Mouse (Mus musculus) v-Abl transformed pro-B cells (cell line): ENCODE results near the gene Tmem185b.

Experiments used
- in situ Hi-C, 2 experiments: fragments of 400-800 bp; cut with MboI; formaldehyde crosslinking; loops; one replicate each; pipeline ENCODE4 v1.15.1; 2025; ENCODE audit not compliant: unreplicated experiment in 2 of 2

Gene Tmem185b

DNA sequence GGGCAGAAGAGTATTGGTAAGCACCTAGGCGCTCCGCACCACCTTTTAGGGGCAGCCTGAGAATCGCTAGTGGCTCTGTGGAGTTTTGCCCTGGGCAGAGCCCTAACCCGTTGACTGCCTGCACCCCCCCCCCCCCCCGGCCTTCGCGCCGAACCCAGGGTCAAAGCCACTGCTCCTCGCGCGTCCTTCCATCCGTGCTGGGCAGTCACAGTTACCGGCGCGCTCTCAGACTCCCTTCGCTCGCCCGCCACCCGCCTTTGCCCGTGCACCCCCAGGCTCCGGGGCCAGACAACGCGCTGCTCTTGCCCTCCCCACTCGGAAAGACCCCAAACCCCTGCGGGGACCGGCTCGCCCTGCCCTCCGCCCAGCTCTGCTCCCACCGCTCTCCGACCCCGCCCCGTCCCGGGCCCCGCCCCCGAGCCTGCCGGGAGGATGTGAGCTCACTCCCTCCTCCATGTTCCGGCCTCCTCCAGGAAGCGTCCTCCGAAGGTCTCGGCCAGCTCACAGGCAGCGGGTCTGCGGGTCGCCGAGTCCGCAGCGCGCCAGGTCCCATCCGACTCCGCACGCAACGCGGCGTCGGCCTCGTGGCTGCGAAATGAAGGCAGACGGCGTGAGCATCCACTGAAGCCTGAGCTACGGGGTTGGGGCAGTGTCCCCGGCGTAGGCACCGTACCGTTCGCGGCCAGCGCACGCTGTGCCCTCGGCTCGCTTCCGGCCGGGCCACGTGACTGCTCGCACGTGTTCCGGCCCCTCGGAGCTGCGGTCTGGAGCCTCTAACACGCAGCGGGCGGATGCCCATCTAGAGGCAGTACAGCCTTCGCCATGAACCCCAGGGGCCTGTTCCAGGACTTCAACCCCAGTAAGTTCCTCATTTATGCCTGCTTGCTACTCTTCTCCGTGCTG lies at the start of gene Tmem185b:
Gene Tmem185b (plus strand): TSS at position 472 of the 903 bp plus-strand sequence.
- in situ Hi-C loops: loop anchor here in 1 of 2 experiments (25.0 kb wide), 1 partner anchor 1911 kb away; the partner anchor contains the start of gene Ccdc93

DNA sequence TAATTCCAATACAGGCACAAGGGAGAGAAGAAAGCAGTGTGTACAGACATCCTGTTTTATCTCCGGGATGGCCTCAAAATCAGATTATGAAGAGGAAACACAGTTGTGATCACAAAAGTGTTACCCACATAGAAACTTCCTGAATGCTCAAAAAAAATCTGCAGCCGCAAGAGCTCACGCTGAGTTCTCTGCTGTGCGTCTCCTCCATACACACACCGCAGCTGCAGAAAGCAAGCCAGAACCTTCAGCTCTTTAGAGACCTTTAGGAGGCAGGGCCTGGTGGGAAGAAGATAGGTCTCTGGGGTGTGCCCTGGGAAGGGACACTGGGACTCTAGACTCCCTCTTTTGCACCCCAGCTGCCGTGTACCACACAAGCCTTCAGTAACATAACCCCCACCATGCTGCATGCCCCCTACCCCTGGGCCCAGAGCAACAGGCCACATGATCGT lies 49.0 kb upstream of the Tmem185b start:
- in situ Hi-C loops: loop anchor here in 1 of 2 experiments (25.0 kb wide), 1 partner anchor 390 kb away; no protein-coding TSS in a partner anchor

DNA sequence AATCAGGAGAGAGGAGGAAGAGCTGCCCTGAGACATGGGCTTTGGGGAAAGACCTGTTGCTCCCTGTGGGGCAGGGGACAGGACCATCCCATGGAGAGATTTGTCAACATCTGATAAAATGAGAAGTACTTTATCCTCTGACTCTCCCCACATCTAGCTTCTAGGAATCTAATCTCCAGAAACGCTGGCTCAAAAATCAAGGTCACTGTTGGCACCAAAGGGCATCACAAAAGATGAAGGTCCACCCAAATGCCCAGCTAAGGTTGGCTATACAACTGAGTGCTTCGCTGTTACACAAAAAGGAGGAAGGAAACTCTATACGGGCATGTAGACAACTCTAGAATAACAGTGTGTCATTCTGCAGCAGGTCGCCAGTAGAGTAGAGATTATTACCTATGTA lies 46.3 kb upstream of the Tmem185b start:
- in situ Hi-C loops: loop anchor here in 1 of 2 experiments (25.0 kb wide), 1 partner anchor 392 kb away; no protein-coding TSS in a partner anchor

DNA sequence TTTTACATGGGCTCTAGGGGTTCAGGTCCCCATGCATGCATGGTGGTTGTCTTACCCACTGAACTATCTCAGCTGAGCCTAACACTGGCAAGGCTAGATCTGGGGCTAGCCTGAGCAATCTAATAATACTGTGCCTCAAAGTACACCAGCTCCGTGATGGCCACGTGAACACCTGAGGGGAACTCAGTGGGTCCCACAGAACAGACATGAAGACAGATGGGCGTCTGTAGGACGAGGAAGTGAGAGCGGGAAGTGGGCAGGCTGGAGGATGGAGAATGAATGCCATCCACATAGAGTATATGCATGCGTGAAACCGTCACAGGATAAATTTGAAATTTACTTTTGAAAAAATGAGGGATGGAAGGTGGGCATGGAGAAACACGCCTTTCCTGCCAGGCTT lies 45.3 kb upstream of the Tmem185b start:
- in situ Hi-C loops: loop anchor here in 1 of 2 experiments (25.0 kb wide), 1 partner anchor 393 kb away; no protein-coding TSS in a partner anchor

DNA sequence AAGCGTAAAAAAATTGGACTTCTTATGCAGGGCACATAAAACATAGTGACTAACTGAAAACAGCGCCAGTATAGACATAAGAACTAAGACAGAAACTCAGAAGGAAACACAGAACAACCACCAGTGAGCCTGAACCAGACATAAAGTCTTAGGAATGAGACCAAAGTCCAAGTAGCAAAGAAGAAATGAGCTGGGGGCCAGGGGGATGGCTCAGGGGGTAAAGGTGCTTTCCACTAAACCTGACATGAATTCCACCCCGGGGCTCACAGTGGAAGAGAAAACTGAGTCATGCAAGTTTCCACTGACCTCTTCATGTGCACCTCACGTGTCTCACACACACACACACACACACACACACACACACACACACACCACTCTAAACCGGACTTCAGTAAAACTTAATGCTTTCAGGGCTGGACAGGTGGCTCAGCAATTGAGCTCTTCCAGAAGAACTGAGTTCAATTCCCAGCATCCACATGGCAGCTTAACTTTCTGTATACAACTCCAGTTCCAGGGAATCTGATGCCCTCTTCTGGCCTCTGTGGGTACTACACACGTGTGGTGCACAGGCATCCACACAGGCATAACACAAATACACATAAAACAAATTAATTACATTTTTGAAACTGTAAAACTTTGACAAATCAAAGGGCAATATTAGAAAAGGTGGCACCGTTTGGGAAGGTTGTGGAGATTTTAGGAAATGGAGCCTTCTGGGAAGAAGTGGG lies 44.6 kb upstream of the Tmem185b start:
- in situ Hi-C loops: loop anchor here in 1 of 2 experiments (25.0 kb wide), 1 partner anchor 394 kb away; no protein-coding TSS in a partner anchor

DNA sequence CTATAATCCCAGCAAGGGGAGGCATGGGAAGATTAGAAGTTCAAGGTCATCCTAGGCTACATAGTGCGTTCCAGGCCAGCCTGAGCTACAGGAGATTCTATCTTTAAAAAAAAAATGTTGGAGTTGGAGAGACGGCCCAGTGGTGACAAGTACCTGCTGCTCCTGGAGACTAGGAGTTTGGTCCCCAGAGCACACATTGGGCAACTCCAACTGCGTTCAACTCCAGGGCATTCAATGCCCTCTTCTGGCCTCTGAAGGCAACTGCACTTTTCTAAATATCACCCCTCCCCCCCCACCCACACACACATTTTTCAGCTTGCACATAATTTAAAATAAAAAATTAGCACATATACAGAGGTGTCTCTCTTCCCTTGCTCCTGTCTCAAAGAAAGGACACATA lies 43.1 kb upstream of the Tmem185b start:
- in situ Hi-C loops: loop anchor here in 1 of 2 experiments (25.0 kb wide), 1 partner anchor 396 kb away; no protein-coding TSS in a partner anchor

DNA sequence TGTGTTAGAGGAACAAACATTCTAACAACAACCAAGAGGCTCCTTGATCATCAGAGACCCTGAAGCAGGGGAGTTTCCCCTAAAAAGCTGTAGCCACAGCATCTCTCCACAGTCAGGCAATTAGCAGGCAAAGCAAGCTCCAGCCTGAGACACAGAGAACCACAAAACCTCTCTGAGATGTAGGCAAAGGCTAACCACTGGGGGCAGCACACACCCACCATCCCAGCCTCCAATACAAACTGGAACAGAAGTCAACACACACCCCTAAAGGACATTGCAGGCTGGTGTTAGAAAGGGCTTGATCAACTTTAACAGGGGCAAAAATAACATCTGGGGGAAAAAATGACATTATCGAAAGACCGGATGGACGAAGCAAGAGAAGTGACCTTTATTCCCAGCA lies 41.5 kb upstream of the Tmem185b start:
- in situ Hi-C loops: loop anchor here in 1 of 2 experiments (25.0 kb wide), 1 partner anchor 397 kb away; no protein-coding TSS in a partner anchor

DNA sequence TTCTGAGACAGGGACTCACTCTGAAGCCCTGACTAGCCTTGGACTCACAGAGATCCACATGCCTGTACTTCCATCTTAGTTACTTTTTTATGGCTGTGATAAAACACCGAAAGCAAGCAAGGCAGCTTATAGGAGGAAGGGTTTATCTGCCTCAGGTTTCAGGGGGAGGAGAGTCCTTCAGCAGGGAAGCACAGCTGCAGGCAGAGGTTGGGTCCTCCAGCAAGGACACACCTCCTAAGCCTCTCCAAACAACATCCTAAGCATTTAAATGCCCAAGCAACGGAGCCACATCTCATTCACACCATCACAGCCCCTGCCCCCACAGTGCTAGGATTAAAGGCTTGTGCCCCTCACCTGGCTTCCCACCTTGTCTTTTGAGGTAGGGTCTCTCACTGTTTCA lies 40.1 kb upstream of the Tmem185b start:
- in situ Hi-C loops: loop anchor here in 1 of 2 experiments (25.0 kb wide), 1 partner anchor 399 kb away; no protein-coding TSS in a partner anchor

DNA sequence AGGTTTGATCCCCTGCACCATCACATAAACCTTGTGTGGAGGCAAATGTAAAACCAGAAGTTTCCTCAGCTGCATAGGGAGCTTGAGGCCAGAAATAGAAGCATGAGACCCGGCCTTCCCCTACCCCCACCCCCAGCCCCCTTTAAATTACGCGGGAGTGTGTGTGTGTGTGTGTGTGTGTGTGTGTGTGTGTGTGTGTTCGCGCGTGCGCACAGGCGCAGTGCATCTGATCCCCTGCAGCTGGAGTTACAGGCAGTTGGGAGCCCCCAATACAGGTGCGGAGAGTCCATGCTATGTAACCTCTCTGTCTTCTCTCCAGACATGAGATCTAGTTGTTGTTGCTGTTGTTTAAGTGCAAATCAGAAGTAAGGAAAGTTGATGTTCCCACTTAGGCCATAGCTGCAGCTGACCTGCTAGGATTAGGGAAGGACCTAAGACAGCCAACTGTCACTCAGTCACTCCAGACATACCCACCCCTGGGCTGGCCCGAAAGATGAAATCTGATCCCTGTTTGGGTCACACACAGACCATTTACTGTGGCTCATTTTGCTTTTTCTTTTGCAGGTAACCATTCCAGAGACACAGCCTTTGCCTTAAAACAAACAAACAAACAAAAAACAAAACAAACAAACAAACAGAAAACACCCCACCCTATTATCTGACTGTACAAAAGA lies 37.9 kb upstream of the Tmem185b start:
- in situ Hi-C loops: loop anchor here in 1 of 2 experiments (25.0 kb wide), 1 partner anchor 401 kb away; no protein-coding TSS in a partner anchor

DNA sequence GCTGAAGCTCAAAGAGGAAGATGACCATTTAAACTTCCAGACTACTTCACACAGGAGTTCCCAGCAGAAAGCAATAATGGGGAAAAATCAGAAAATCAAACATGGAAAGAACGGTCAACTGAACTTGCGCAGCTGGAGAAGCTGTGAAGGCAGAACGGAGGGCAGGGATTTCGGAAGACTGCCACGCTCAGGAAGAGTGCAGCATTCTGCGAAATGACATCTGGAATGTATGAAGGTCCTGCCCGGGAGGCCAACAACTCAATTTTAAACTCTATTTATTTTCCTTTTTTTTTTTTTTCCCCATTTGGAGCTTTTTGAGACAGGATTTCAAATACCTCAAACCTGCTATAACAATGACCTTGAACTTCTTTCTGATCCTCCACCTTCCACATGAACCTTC lies 35.2 kb upstream of the Tmem185b start:
- in situ Hi-C loops: loop anchor here in 1 of 2 experiments (25.0 kb wide), 1 partner anchor 403 kb away; no protein-coding TSS in a partner anchor

DNA sequence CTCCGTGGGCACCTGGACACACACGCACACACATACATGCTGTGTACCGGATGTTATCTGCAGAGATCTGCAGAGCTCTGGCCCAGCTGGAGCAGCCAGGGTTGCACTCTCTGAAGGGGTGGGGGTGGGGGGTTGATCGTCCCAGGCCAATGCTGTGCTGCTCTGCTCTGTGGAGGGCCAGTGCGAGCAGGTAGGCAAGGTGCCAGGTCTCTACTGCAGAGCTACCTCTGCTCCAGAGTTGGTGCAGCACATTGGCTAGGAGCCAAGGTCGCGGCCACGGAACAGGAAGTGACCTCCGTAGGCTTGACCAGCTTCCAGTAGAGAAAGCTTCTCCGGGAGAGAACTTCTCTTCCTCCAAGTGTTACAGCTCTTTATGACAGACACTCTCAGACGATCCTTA lies 33.9 kb upstream of the Tmem185b start:
- in situ Hi-C loops: loop anchor here in 1 of 2 experiments (25.0 kb wide), 1 partner anchor 405 kb away; no protein-coding TSS in a partner anchor

DNA sequence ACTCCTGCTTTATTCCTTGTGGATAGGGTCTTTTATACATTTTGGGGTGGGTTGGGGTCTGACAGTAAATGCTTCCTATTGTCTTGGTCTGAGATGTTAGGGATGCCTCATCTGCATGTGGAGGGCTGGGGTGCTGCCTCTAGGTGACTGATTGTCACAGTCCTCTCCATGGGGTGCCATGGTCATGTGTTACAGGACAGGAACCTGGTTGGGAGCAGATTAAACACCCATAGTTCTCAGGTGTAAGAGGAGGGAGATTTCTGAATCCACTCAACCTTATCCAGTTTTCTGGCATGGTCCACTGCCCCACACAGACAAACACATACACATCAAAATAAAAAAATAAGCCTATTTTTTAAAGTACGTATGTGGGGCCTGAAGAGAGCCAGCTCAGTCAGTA lies 33.5 kb upstream of the Tmem185b start:
- in situ Hi-C loops: loop anchor here in 1 of 2 experiments (25.0 kb wide), 1 partner anchor 405 kb away; no protein-coding TSS in a partner anchor

DNA sequence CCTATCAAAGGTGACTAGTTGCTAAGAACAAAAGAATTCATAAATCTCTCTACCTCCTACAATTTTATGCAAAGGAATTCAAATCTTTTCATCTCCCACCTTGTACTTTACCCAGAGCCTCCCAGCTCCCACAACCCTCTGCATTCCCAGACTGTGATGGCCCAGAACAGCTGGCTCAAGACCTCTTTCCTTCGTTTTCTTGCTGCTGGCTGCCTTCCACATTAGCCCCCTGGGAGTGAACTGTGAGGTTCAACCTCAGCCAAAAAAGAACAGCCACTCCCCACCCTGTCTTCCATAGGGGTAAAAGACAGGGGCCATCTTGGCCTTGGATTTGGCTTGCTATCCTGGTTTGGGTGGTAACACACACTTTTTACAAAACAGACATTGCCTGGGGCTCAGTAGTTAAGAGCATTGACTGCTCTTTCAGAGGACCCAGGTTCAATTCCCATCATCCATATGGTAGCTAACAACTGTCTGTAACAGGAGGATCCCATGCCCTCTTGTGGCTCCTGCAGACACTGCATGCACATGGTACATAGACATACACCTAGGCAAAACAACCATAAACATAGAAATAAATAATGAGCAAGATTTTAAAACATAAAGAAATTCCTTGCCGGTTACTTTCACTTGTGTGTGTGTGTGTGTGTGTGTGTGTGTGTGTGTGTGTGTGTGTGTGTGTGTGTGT lies 31.8 kb upstream of the Tmem185b start:
- in situ Hi-C loops: loop anchor here in 1 of 2 experiments (25.0 kb wide), 1 partner anchor 407 kb away; no protein-coding TSS in a partner anchor

DNA sequence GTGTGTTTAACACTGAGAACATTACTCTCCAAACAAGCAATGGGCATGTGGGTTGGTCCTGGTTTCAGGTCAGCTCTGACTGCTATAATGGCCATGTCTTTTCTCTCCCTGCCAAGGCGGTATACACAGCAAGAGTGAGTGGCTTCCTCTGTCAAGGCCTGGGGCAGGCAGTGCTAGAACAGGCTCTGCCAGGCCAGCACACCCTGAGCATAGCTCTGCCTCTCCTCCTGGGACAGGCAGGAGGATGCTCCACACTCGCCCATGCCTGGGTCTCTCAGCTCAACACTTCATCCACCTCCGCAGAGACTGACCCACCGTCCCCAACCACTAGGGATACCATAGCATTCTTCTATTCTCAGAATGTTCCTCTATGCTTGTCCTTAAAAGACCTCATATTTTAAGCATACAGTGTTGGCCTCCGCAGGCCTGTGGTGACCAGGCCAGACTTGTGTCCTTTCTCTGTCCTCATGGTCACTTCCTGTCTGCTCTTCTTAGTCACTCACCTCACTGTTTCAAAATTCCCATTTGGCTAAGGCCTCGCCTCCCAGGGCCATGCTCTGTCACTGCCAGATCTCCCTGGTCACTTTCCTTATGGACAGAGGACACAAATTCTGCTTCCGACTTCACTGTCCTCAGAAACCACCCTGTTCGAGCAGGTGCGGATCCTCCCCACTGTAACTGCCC lies 31.1 kb upstream of the Tmem185b start:
- in situ Hi-C loops: loop anchor here in 1 of 2 experiments (25.0 kb wide), 1 partner anchor 408 kb away; no protein-coding TSS in a partner anchor

DNA sequence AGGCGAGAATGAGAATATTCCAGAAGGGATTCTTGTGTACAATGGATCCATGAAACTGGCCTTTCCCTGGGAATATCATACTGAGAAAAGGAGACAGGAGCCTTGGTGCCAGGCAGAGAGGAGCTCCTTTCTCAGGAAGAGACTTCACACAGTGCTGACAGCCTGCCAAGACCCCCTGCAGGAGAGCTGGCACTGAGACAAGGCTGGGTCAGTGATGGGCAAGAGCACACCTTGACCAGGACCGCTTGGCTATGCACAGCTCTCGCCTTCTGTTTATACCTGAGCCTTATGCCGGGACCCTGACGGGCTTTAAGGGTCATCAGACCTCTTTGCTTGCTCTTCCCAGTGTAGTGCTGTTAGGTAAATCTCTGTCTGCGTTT lies 30.6 kb upstream of the Tmem185b start:
- in situ Hi-C loops: loop anchor here in 1 of 2 experiments (25.0 kb wide), 1 partner anchor 408 kb away; no protein-coding TSS in a partner anchor

DNA sequence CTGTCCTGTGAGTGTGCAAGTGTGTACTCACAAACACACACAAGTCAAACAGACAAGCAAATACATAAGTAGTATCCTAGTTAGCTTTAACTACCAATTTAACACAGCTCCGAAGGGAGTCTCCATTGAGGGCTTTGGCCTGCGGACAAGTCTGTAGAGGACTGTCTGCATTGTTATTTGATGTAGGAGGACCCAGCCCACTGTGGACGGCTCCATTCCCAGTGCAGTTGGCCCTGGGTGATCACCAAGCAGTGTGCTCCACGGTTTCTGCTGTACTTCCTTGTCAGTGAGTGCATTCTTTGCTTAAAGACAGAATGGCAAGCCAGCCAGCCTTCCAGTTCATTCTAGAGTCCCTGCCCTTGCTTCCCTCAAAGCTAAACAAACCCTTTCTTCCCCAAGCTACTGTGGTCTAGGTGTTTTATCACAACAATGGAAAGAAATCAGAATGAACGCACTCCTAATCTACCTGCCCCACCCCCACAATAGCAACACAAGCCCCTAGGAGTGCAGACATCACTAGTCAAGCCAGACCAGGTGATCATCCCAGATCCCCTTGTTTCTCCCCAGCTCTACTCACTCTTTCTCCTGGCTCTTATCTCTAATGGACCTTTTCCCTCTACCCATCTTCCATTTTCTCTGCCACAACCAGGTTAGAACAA lies 28.5 kb upstream of the Tmem185b start:
- in situ Hi-C loops: loop anchor here in 1 of 2 experiments (25.0 kb wide), 1 partner anchor 410 kb away; no protein-coding TSS in a partner anchor

DNA sequence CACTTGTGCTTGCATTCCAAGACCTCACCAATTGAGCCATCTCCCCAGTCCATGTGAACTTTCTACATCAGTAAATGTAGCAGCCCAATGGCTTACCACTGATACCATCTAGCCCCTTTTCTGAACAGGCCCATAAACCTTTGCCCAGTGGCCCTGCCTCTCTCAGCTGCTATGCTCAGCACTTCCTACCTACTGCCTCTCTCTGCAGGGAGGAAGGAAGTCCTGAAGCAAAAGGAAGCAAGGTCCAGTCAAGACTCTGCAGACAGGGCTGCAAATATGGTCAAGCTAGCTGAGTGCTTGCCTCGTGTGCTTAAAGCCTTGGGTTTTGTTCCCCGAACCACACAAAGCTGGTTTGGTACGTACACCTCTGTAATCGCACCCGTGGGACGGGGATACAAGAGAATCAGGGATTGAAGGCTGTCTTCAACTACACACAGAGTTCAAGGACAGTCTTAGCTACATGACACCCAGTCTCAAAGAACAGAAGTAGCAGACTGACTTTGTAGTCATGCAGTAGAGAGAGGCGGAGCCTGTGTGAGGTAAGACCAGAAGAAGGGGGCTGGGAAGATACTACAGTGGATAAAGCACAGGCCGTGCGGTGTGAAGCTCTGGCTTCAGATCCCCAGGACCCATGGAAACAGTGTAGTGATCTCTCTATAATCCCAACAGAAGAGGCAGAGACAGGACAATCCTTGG lies 27.3 kb upstream of the Tmem185b start:
- in situ Hi-C loops: loop anchor here in 1 of 2 experiments (25.0 kb wide), 1 partner anchor 411 kb away; no protein-coding TSS in a partner anchor
